Mouse (Mus musculus) neural tube, embryonic 15.5 days (tissue): Measurements from ENCODE around the gene Camk2d. TPM values are rescaled to one million over a fixed set of nuclear protein-coding genes. Genes with fewer than 3 reads are reported as not detected.

Experiments used
- ATAC-seq: fragments of 200-750 bp; cut with Nextera tagmentation; 2 replicates; pipeline ENCODE4 v1.8.0; 2017; ENCODE audit warnings: mild to moderate bottlenecking, moderate TSS enrichment, moderate library complexity; ENCODE audit not compliant: low FRiP score
- H3K27ac ChIP-seq: fragments of 300-500 bp; sonication (generic); replicated peaks from 2 replicates; pipeline ENCODE4 v1.5.1; 2015; ENCODE audit warnings: mild to moderate bottlenecking, inconsistent platforms
- H3K27me3 ChIP-seq: fragments of 300-500 bp; sonication (generic); replicated peaks from 2 replicates; pipeline ENCODE4 v1.6.1; 2015; ENCODE audit warnings: inconsistent platforms
- H3K36me3 ChIP-seq: fragments of 300-500 bp; sonication (generic); 2 replicates; pipeline ENCODE4 v1.6.1; 2015; ENCODE audit warnings: inconsistent platforms
- H3K4me1 ChIP-seq: fragments of 300-500 bp; sonication (generic); 2 replicates; pipeline ENCODE4 v1.6.1; 2015; ENCODE audit warnings: inconsistent platforms
- H3K4me2 ChIP-seq: fragments of 300-500 bp; sonication (generic); 2 replicates; pipeline ENCODE4 v1.6.1; 2015; ENCODE audit warnings: inconsistent platforms, mild to moderate bottlenecking, moderate library complexity
- H3K4me3 ChIP-seq: fragments of 300-500 bp; sonication (generic); replicated peaks from 2 replicates; pipeline ENCODE4 v1.5.1; 2015; ENCODE audit warnings: mild to moderate bottlenecking, inconsistent platforms
- H3K9ac ChIP-seq: fragments of 300-500 bp; sonication (generic); replicated peaks from 2 replicates; pipeline ENCODE4 v1.6.1; 2015; ENCODE audit warnings: mild to moderate bottlenecking, inconsistent platforms
- H3K9me3 ChIP-seq: fragments of 300-500 bp; sonication (generic); replicated peaks from 2 replicates; pipeline ENCODE4 v1.6.1; 2016; ENCODE audit warnings: inconsistent platforms
- WGBS: fragments of 180-500 bp; shearing (Covaris S2); methylation state at CpG from one replicate; pipeline ENCODE4 v1.1.7; 2015; ENCODE audit warnings: mixed read lengths; 5-methylcytosine and 5-hydroxymethylcytosine counted together
- polyA plus RNA-seq: library from polyadenylated mRNA; unstranded; fragments of >200 nt; fragmentation: Nextera tagmentation; extraction: Ambion mirVana; gene quantifications from 2 replicates; pipeline ENCODE4 v1.2.1, GENCODE M21; 2015

Gene Camk2d
- polyA plus RNA-seq, 1 experiment from 2014 or later, result 134 TPM

- Histone ChIP-seq H3K9me3 (no peaks in the 10 kb centered on the region), H3K27me3 (no peaks in the 10 kb centered on the region), H3K4me3 (no peak overlapping the region), H3K4me1 (peaks cover 28% of the 10 kb centered on the region), H3K27ac (0 out of 2 replicates have a peak overlapping the region, but pooled peaks have one; percentile 60), H3K36me3 (no peaks in the 10 kb centered on the region), H3K4me2 (no peak overlapping the region), H3K9ac (no peak overlapping the region)
- WGBS, result 56% methylated on average over 10 of the region's 10 CpGs
- ATAC-seq, result no peak
These were observed 72.6 kb downstream of the Camk2d start for GRCm38 (mm10) chr3:126668692-126669091.

- Histone ChIP-seq H3K27ac (no peak overlapping the region), H3K9me3 (no peaks in the 10 kb centered on the region), H3K9ac (no peak overlapping the region), H3K4me2 (no peak overlapping the region), H3K4me1 (peaks cover 28% of the 10 kb centered on the region), H3K4me3 (no peak overlapping the region), H3K36me3 (no peaks in the 10 kb centered on the region), H3K27me3 (no peaks in the 10 kb centered on the region)
- no peak for ATAC-seq
- 81% methylated on average over 3 of the region's 3 CpGs for WGBS
These were observed 74.3 kb downstream of the Camk2d start for GRCm38 (mm10) chr3:126670413-126670812.

DNA sequence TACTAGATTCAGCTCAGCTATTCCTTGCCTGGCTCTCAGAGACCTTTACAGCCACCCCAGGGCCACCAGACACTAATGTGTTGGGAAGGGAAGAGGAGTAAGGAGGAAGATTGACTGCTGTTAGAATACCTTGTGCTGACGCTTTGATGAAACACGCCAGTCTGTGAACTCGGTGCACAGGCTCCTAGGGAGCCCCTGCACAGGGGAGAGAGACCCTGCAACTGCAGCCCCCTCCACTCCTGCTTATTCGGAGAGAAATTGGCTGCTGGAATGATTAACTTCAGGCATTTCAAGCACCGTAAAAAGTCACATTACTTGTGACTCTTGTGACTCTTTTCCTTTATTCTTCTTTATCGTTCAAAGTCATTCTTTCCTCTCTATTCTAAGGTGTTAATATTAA is 75.2 kb downstream of the Camk2d start:
- Histone ChIP-seq H3K27me3 (no peaks in the 10 kb centered on the region), H3K4me3 (no peak overlapping the region), H3K4me2 (no peak overlapping the region), H3K9ac (no peak overlapping the region), H3K36me3 (no peaks in the 10 kb centered on the region), H3K9me3 (no peaks in the 10 kb centered on the region), H3K27ac (peak overlapping the region; percentile 46), H3K4me1 (peaks cover 28% of the 10 kb centered on the region)
- WGBS, result 20% methylated on average over 6 of the region's 6 CpGs
- ATAC-seq, result no peak

- Histone ChIP-seq H3K9ac (no peak overlapping the region), H3K9me3 (no peaks in the 10 kb centered on the region), H3K27me3 (no peaks in the 10 kb centered on the region), H3K36me3 (no peaks in the 10 kb centered on the region), H3K4me3 (no peak overlapping the region), H3K4me1 (no peaks in the 10 kb centered on the region), H3K4me2 (no peak overlapping the region), H3K27ac (no peak overlapping the region)
- no peak for ATAC-seq
- 85% methylated on average over 5 of the region's 5 CpGs for WGBS
These were observed 84.9 kb downstream of the Camk2d start for GRCm38 (mm10) chr3:126681051-126681450.

- H3K4me3 ChIP-seq, result no peak overlapping the region
- no peak overlapping the region for H3K9ac ChIP-seq
- H3K27ac ChIP-seq, result no peak overlapping the region
- WGBS, result 90% methylated on average over 4 of the region's 4 CpGs
- H3K9me3 ChIP-seq, result no peaks in the 10 kb centered on the region
- H3K4me2 ChIP-seq, result no peak overlapping the region
- H3K27me3 ChIP-seq, result no peaks in the 10 kb centered on the region
- no peaks in the 10 kb centered on the region for H3K36me3 ChIP-seq
- no peak for ATAC-seq
- no peaks in the 10 kb centered on the region for H3K4me1 ChIP-seq
These were observed 85.9 kb downstream of the Camk2d start for GRCm38 (mm10) chr3:126681996-126682395.

DNA sequence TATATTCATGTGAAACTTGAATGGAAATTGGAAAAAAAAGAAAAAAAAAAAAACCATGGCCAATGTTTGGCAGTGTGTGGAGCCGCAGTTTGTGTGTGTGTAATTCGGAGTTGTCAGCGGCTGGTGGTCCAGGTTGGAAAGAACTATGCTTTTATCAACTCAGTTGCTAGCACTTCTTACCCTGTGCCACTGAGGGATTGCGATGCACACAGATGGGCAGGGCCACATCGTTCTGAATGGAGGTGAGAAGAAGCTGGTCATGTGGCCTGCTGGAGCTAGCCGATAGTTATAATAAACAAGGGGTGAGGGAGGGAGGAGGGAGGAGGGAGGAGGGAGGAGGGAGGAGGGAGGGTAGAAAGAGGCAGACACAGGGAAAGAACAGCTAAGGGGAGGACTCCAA is 89.3 kb downstream of the Camk2d start:
- Histone ChIP-seq H3K9me3 (no peaks in the 10 kb centered on the region), H3K4me2 (no peak overlapping the region), H3K4me3 (no peak overlapping the region), H3K27me3 (no peaks in the 10 kb centered on the region), H3K4me1 (no peaks in the 10 kb centered on the region), H3K27ac (no peak overlapping the region), H3K9ac (no peak overlapping the region), H3K36me3 (no peaks in the 10 kb centered on the region)
- 54% methylated on average over 6 of the region's 6 CpGs for WGBS
- ATAC-seq, result no peak

DNA sequence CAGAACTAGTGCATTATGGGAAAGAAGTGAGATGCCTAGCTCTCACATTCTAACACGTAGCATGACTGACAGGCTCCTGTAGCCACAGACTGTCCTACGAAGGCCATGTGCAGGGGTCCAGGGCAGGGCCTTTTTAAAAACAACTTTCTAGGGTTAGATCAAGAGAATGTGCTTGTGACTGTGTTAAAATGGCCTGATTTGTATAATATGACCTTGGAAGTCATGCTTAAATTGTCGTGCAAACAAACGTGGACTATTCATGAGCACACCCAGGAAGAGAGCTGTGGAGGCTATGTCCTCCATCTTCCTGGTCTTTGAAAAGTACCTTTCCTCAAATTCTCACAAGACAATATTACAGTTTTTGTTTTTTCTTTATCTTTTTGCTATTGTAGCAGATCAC is 91.0 kb downstream of the Camk2d start:
- WGBS, result 80% methylated on average over 4 of the region's 4 CpGs

GRCm38 (mm10) chr3:126688516-126688915 is 92.4 kb downstream of the Camk2d start:
- Histone ChIP-seq H3K27me3 (no peaks in the 10 kb centered on the region), H3K27ac (no peak overlapping the region), H3K9ac (no peak overlapping the region), H3K4me1 (peaks cover 15% of the 10 kb centered on the region), H3K4me3 (no peak overlapping the region), H3K36me3 (no peaks in the 10 kb centered on the region), H3K4me2 (no peak overlapping the region), H3K9me3 (no peaks in the 10 kb centered on the region)
- ATAC-seq, result no peak
- 78% methylated on average over 2 of the region's 2 CpGs for WGBS

More for the DNA sequence above, 91.0 kb downstream of the Camk2d start:
- no peak overlapping the region for H3K9ac ChIP-seq
- H3K27me3 ChIP-seq, result no peaks in the 10 kb centered on the region
- no peak overlapping the region for H3K4me3 ChIP-seq
- H3K4me1 ChIP-seq, result peaks cover 1% of the 10 kb centered on the region
- H3K9me3 ChIP-seq, result no peaks in the 10 kb centered on the region
- H3K36me3 ChIP-seq, result no peaks in the 10 kb centered on the region
- ATAC-seq, result no peak
- no peak overlapping the region for H3K27ac ChIP-seq
- no peak overlapping the region for H3K4me2 ChIP-seq

- Histone ChIP-seq H3K4me3 (no peak overlapping the region), H3K9ac (no peak overlapping the region), H3K4me2 (no peak overlapping the region), H3K9me3 (no peaks in the 10 kb centered on the region), H3K27ac (no peak overlapping the region), H3K36me3 (no peaks in the 10 kb centered on the region), H3K27me3 (no peaks in the 10 kb centered on the region), H3K4me1 (peaks cover 30% of the 10 kb centered on the region)
- no peak for ATAC-seq
- 84% methylated on average over 13 of the region's 13 CpGs for WGBS
These were observed 94.8 kb downstream of the Camk2d start for GRCm38 (mm10) chr3:126690627-126691505.

GRCm38 (mm10) chr3:126691565-126691964 is 95.5 kb downstream of the Camk2d start:
- WGBS, result 63% methylated on average over 2 of the region's 2 CpGs
- Histone ChIP-seq H3K9me3 (no peaks in the 10 kb centered on the region), H3K4me2 (no peak overlapping the region), H3K27me3 (no peaks in the 10 kb centered on the region), H3K36me3 (no peaks in the 10 kb centered on the region), H3K27ac (no peak overlapping the region), H3K4me3 (no peak overlapping the region), H3K4me1 (peaks cover 30% of the 10 kb centered on the region), H3K9ac (no peak overlapping the region)
- no peak for ATAC-seq

DNA sequence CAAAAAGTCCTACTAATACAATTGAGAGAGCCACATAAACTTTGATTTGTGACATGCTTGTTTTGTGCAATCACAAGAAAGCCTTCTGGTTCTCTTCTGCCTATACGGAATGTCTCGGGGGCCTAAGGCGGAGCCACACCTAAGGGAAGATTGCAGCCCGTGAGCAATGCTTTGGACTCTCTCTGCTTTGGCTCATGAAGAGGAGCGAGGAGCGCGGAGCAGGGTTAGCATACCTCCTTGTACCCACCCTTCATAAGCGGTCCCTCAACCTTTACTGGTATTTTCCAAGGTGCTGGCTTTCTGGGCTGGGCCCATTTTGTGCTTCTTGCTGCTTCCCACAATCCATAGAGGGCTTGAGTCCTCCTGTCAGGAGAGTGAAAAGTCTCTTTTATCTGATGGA is 96.7 kb downstream of the Camk2d start:
- Histone ChIP-seq H3K27ac (peak overlapping the region; percentile 51), H3K4me2 (peak overlapping the region; percentile 13; the same call in 1 of the 2 replicates)
- ATAC-seq, result no peak

GRCm38 (mm10) chr3:126693302-126693701 is 97.2 kb downstream of the Camk2d start:
- no peak for ATAC-seq
- Histone ChIP-seq H3K4me3 (no peak overlapping the region), H3K27ac (peak overlapping the region; percentile 51), H3K27me3 (no peaks in the 10 kb centered on the region), H3K9ac (no peak overlapping the region), H3K4me1 (peaks cover 30% of the 10 kb centered on the region), H3K36me3 (no peaks in the 10 kb centered on the region), H3K9me3 (no peaks in the 10 kb centered on the region), H3K4me2 (peak overlapping the region; percentile 13)
- WGBS, result 44% methylated on average over 7 of the region's 7 CpGs

More for the DNA sequence above, 96.7 kb downstream of the Camk2d start:
- 81% methylated on average over 8 of the region's 8 CpGs for WGBS
- Histone ChIP-seq H3K27me3 (no peaks in the 10 kb centered on the region), H3K9ac (no peak overlapping the region), H3K4me3 (no peak overlapping the region), H3K4me1 (peaks cover 30% of the 10 kb centered on the region), H3K36me3 (no peaks in the 10 kb centered on the region), H3K9me3 (no peaks in the 10 kb centered on the region)
